Mouse (Mus musculus) kidney, embryonic 16.5 days (tissue): Measurements from ENCODE around the gene Rnf19b. TPM values are rescaled to one million over a fixed set of nuclear protein-coding genes. Genes with fewer than 3 reads are reported as not detected.

Source experiments
- ATAC-seq: fragments of 200-750 bp; cut with Nextera tagmentation; 2 replicates; pipeline ENCODE4 v1.8.0; 2017; ENCODE audit warnings: moderate TSS enrichment; ENCODE audit not compliant: low FRiP score, low TSS enrichment
- H3K27ac ChIP-seq: fragments of 300-500 bp; sonication (generic); 2 replicates; pipeline ENCODE4 v1.5.1; 2014; ENCODE audit warnings: low read length
- H3K27me3 ChIP-seq: fragments of 300-500 bp; sonication (generic); 2 replicates; pipeline ENCODE4 v1.6.1; 2014; ENCODE audit warnings: low read length, control low read depth, mixed read lengths; ENCODE audit not compliant: insufficient read depth
- H3K36me3 ChIP-seq: fragments of 300-500 bp; sonication (generic); 2 replicates; pipeline ENCODE4 v1.6.1; 2014; ENCODE audit warnings: low read length, control low read depth, mixed read lengths; ENCODE audit not compliant: insufficient read depth
- H3K4me1 ChIP-seq: fragments of 300-500 bp; sonication (generic); 2 replicates; pipeline ENCODE4 v1.6.1; 2014; ENCODE audit warnings: low read length, control low read depth, mixed read lengths; ENCODE audit not compliant: insufficient read depth
- H3K4me2 ChIP-seq: fragments of 300-500 bp; sonication (generic); replicated peaks from 2 replicates; pipeline ENCODE4 v1.6.1; 2014; ENCODE audit warnings: low read depth, low read length
- H3K4me3 ChIP-seq: fragments of 300-500 bp; sonication (generic); 2 replicates; pipeline ENCODE4 v1.5.1; 2014; ENCODE audit warnings: mild to moderate bottlenecking, low read length
- H3K9ac ChIP-seq: fragments of 300-500 bp; sonication (generic); replicated peaks from 2 replicates; pipeline ENCODE4 v1.6.1; 2014; ENCODE audit warnings: low read length
- H3K9me3 ChIP-seq: fragments of 300-500 bp; sonication (generic); 2 replicates; pipeline ENCODE4 v1.6.1; 2016; ENCODE audit warnings: low read length, control low read depth
- WGBS: fragments of 180-500 bp; shearing (Covaris S2); extraction: QIAGEN DNeasy Blood & Tissue Kit; methylation state at CpG from one replicate; pipeline ENCODE4 v1.1.7; 2014; 5-methylcytosine and 5-hydroxymethylcytosine counted together
- polyA plus RNA-seq: library from polyadenylated mRNA; unstranded; fragments of >200 nt; fragmentation: Nextera tagmentation; extraction: Ambion mirVana; gene quantifications from 2 replicates; pipeline ENCODE4 v1.2.1, GENCODE M21; 2015

Rnf19b gene
- polyA plus RNA-seq, 1 experiment from 2014 or later, result 6.4 TPM

GRCm38 (mm10) chr4:129111350-129111749 lies 53.3 kb downstream of the Rnf19b start:
- ATAC-seq, result no peak
- 0 out of 2 replicates have a peak, but pooled peaks cover 2% of the 10 kb centered on the region for H3K27me3 ChIP-seq
- no peak overlapping the region for H3K27ac ChIP-seq
- no peak overlapping the region for H3K4me2 ChIP-seq
- H3K4me3 ChIP-seq, result no peak overlapping the region
- H3K36me3 ChIP-seq, result no peaks in the 10 kb centered on the region
- WGBS, result 47% methylated on average over 11 of the region's 11 CpGs
- H3K4me1 ChIP-seq, result peaks cover 35% of the 10 kb centered on the region
- H3K9me3 ChIP-seq, result no peaks in the 10 kb centered on the region
- H3K9ac ChIP-seq, result no peak overlapping the region

GRCm38 (mm10) chr4:129112231-129112630 lies 54.2 kb downstream of the Rnf19b start:
- H3K36me3 ChIP-seq, result no peaks in the 10 kb centered on the region
- no peak for ATAC-seq
- H3K27ac ChIP-seq, result no peak overlapping the region
- H3K27me3 ChIP-seq, result no peaks in the 10 kb centered on the region
- no peak overlapping the region for H3K9ac ChIP-seq
- no peak overlapping the region for H3K4me3 ChIP-seq
- H3K4me2 ChIP-seq, result peak overlapping the region; percentile 18; the same call in 1 of the 2 replicates
- peaks cover 35% of the 10 kb centered on the region for H3K4me1 ChIP-seq
- no peaks in the 10 kb centered on the region for H3K9me3 ChIP-seq
- WGBS, result 28% methylated on average over 9 of the region's 13 CpGs

GRCm38 (mm10) chr4:129113083-129113988 lies 55.3 kb downstream of the Rnf19b start:
- WGBS, result 27% methylated on average over 28 of the region's 28 CpGs
- H3K36me3 ChIP-seq, result no peaks in the 10 kb centered on the region
- H3K4me1 ChIP-seq, result peaks cover 35% of the 10 kb centered on the region
- H3K4me2 ChIP-seq, result no peak overlapping the region
- no peak overlapping the region for H3K9ac ChIP-seq
- H3K27me3 ChIP-seq, result no peaks in the 10 kb centered on the region
- H3K4me3 ChIP-seq, result no peak overlapping the region
- H3K9me3 ChIP-seq, result no peaks in the 10 kb centered on the region
- peak; percentile 85 for ATAC-seq
- H3K27ac ChIP-seq, result no peak overlapping the region

- peaks cover 17% of the 10 kb centered on the region for H3K27me3 ChIP-seq
- H3K4me2 ChIP-seq, result no peak overlapping the region
- no peaks in the 10 kb centered on the region for H3K9me3 ChIP-seq
- ATAC-seq, result no peak
- no peaks in the 10 kb centered on the region for H3K36me3 ChIP-seq
- no peak overlapping the region for H3K4me3 ChIP-seq
- H3K9ac ChIP-seq, result no peak overlapping the region
- peaks cover 35% of the 10 kb centered on the region for H3K4me1 ChIP-seq
- WGBS, result 92% methylated on average over 8 of the region's 8 CpGs
- H3K27ac ChIP-seq, result no peak overlapping the region
Measured at GRCm38 (mm10) chr4:129116703-129117102, 58.6 kb downstream of the Rnf19b start.

GRCm38 (mm10) chr4:129117720-129118510 lies 59.8 kb downstream of the Rnf19b start:
- 85% methylated on average over 14 of the region's 14 CpGs for WGBS
- ATAC-seq, result no peak
- Histone ChIP-seq H3K36me3 (no peaks in the 10 kb centered on the region), H3K4me2 (no peak overlapping the region), H3K4me3 (no peak overlapping the region), H3K9me3 (no peaks in the 10 kb centered on the region), H3K27ac (no peak overlapping the region), H3K9ac (no peak overlapping the region), H3K27me3 (peaks cover 24% of the 10 kb centered on the region), H3K4me1 (peaks cover 25% of the 10 kb centered on the region)

- H3K9me3 ChIP-seq, result no peaks in the 10 kb centered on the region
- H3K4me2 ChIP-seq, result no peak overlapping the region
- peaks cover 21% of the 10 kb centered on the region for H3K4me1 ChIP-seq
- 73% methylated on average over 10 of the region's 10 CpGs for WGBS
- H3K27ac ChIP-seq, result no peak overlapping the region
- no peak for ATAC-seq
- no peaks in the 10 kb centered on the region for H3K36me3 ChIP-seq
- H3K27me3 ChIP-seq, result peaks cover 30% of the 10 kb centered on the region
- H3K4me3 ChIP-seq, result no peak overlapping the region
- H3K9ac ChIP-seq, result no peak overlapping the region
Measured at GRCm38 (mm10) chr4:129119708-129120107, 61.6 kb downstream of the Rnf19b start.

GRCm38 (mm10) chr4:129120520-129121445 lies 62.7 kb downstream of the Rnf19b start:
- no peaks in the 10 kb centered on the region for H3K9me3 ChIP-seq
- peak; percentile 72 for ATAC-seq

GRCm38 (mm10) chr4:129121569-129122086 lies 63.6 kb downstream of the Rnf19b start, which contains the start of gene Hpca:
TSS of gene Hpca (minus strand) at chr4:129122036.
- peaks cover 30% of the 10 kb centered on the region for H3K27me3 ChIP-seq
- no peaks in the 10 kb centered on the region for H3K36me3 ChIP-seq
- 0% methylated on average over 17 of the region's 17 CpGs for WGBS
- H3K9ac ChIP-seq, result no peak within 1 kb of the TSS
- H3K4me3 ChIP-seq, result peak within 1 kb of the TSS; percentile 53
- no peaks in the 10 kb centered on the region for H3K9me3 ChIP-seq
- ATAC-seq, result no peak
- H3K4me1 ChIP-seq, result peaks cover 32% of the 10 kb centered on the region
- H3K4me2 ChIP-seq, result peak within 1 kb of the TSS; percentile 94
- H3K27ac ChIP-seq, result no peak within 1 kb of the TSS

More at GRCm38 (mm10) chr4:129120520-129121445, 62.7 kb downstream of the Rnf19b start:
- Histone ChIP-seq H3K4me1 (peaks cover 27% of the 10 kb centered on the region), H3K4me3 (peak overlapping the region; percentile 53), H3K36me3 (no peaks in the 10 kb centered on the region), H3K27me3 (peaks cover 30% of the 10 kb centered on the region), H3K9ac (no peak overlapping the region), H3K27ac (no peak overlapping the region), H3K4me2 (peak overlapping the region; percentile 94)
- 1% methylated on average over 56 of the region's 59 CpGs for WGBS

GRCm38 (mm10) chr4:129122107-129122506 lies 64.0 kb downstream of the Rnf19b start:
- no peak overlapping the region for H3K4me2 ChIP-seq
- no peaks in the 10 kb centered on the region for H3K9me3 ChIP-seq
- WGBS, result 35% methylated on average over 9 of the region's 9 CpGs
- peaks cover 32% of the 10 kb centered on the region for H3K4me1 ChIP-seq
- H3K4me3 ChIP-seq, result no peak overlapping the region
- no peaks in the 10 kb centered on the region for H3K36me3 ChIP-seq
- ATAC-seq, result no peak
- no peak overlapping the region for H3K27ac ChIP-seq
- H3K9ac ChIP-seq, result no peak overlapping the region
- peaks cover 30% of the 10 kb centered on the region for H3K27me3 ChIP-seq
